Comparison of ENCODE assay signal across 20 mouse cellular contexts in the genomic region with DNA sequence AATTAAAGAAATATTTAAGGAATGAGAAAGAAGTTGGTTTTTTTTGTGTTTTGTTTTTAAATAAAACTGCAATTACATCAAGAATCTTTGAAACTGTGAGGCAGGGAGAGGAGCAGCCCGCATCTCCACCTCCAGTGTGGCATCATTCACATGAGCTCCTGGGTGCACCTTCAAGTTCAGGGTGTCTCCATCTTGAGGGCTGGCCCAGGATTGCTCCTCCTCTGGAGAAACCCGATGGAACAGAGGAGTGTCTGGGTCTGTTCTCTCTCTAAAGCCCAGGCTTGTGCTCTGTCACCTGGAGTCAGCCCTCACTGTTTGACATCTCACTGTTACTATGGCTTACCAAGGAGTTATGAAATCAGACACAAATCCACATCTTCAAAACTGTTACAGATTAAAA.
DNase-seq lines count a peak whose midpoint lies in the region; ATAC-seq lines count a peak whose summit lies in the region.
"Had no signal": no experiment of that assay in that cellular context is flagged by ENCODE, and none has a peak within 500 bp of the region (broad histone marks: within the 10 kb centered on the region; RNA-seq: fewer than 3 reads in every experiment).

No protein-coding gene starts in this region.

- no peak overlapping the region for H3K9ac ChIP-seq in forebrain, embryonic 13.5 days
- H3K9ac ChIP-seq: heart, embryonic 13.5 days; hindbrain, embryonic 12.5 days had no signal

- H3K4me3 ChIP-seq in forebrain, embryonic 13.5 days: no peak overlapping the region
- H3K4me3 ChIP-seq in hindbrain, embryonic 10.5 days: no peak overlapping the region
- H3K4me3 ChIP-seq: embryonic facial prominence, embryonic 10.5 days; heart, embryonic 13.5 days; hindbrain, embryonic 12.5 days had no signal

- no peaks in the 10 kb centered on the region for H3K9me3 ChIP-seq in forebrain, embryonic 13.5 days (replicated peaks)
- no peaks in the 10 kb centered on the region for H3K9me3 ChIP-seq in hindbrain, embryonic 10.5 days
- H3K9me3 ChIP-seq: embryonic facial prominence, embryonic 10.5 days; heart, embryonic 13.5 days; hindbrain, embryonic 12.5 days had no signal

- no peak overlapping the region for H3K4me2 ChIP-seq in forebrain, embryonic 13.5 days
- H3K4me2 ChIP-seq: heart, embryonic 13.5 days; hindbrain, embryonic 12.5 days had no signal

- H3K36me3 ChIP-seq in forebrain, embryonic 13.5 days (ENCODE audit: poor library complexity, severe bottlenecking): no peaks in the 10 kb centered on the region
- no peaks in the 10 kb centered on the region for H3K36me3 ChIP-seq in hindbrain, embryonic 10.5 days
- H3K36me3 ChIP-seq: embryonic facial prominence, embryonic 10.5 days; heart, embryonic 13.5 days; hindbrain, embryonic 12.5 days had no signal

- WGBS in forebrain, embryonic 13.5 days: 73% methylated on average over 2 of the region's 2 CpGs
- 75% methylated on average over 2 of the region's 2 CpGs for WGBS in hindbrain, embryonic 10.5 days

- H3K27ac ChIP-seq in forebrain, embryonic 13.5 days: no peak overlapping the region
- H3K27ac ChIP-seq in hindbrain, embryonic 10.5 days: no peak overlapping the region
- H3K27ac ChIP-seq: embryonic facial prominence, embryonic 10.5 days; heart, embryonic 13.5 days; hindbrain, embryonic 12.5 days had no signal

- peak; percentile 52 for DNase-seq in cerebellum, adult 11-12 months
- DNase-seq in cerebellum, postnatal 14 days: no peak
- peak; percentile 56 for DNase-seq in heart, adult 11 months
- no peak for DNase-seq in heart, adult 8-10 months (ENCODE audit: low spot score)
- DNase-seq in cerebellum, adult 9-11 months: peak; percentile 55
- no peak for DNase-seq in hindbrain, embryonic 10.5 days (ENCODE audit: low spot score)
- DNase-seq: adrenal gland, postnatal 14 days; gastrocnemius, postnatal 14 days; heart, postnatal 36 days; kidney, adult 9 months had no signal

- ATAC-seq in forebrain, embryonic 13.5 days: no peak
- ATAC-seq: activated CD4-positive, CD25-positive, alpha-beta regulatory T cell, adult 4 months; forebrain, embryonic 14.5 days; hindbrain, embryonic 16.5 days; inflammation-experienced regulatory T-cells, adult 6 months; intestine, postnatal 0 days; Patski had no signal

- H3K27me3 ChIP-seq in forebrain, embryonic 13.5 days: no peaks in the 10 kb centered on the region
- no peaks in the 10 kb centered on the region for H3K27me3 ChIP-seq in hindbrain, embryonic 10.5 days (ENCODE audit: insufficient read depth, poor library complexity, severe bottlenecking)
- H3K27me3 ChIP-seq: heart, embryonic 13.5 days; hindbrain, embryonic 12.5 days; Patski had no signal

- H3K4me1 ChIP-seq in forebrain, embryonic 13.5 days: no peaks in the 10 kb centered on the region
- 0 out of 2 replicates have a peak, but pooled peaks cover 2% of the 10 kb centered on the region for H3K4me1 ChIP-seq in hindbrain, embryonic 10.5 days (replicated peaks)
- H3K4me1 ChIP-seq: heart, embryonic 13.5 days; hindbrain, embryonic 12.5 days had no signal

Comparison
In these comparisons a context has a peak if more than half of its experiments do, and no peak if none do; other contexts are left out.
1. DNase-seq: peak in cerebellum, adult 11-12 months (single experiment), heart, adult 11 months (single experiment) and cerebellum, adult 9-11 months (single experiment); none in cerebellum, postnatal 14 days (0 of 2), heart, adult 8-10 months (single experiment) and hindbrain, embryonic 10.5 days (single experiment).